Mouse (Mus musculus) intestine, embryonic 14.5 days (tissue): ENCODE measurements at regions not wholly inside any gene's neighbourhood (a gene's known extent, or its start where the extent isn't known, plus 50 kb on each side); places are given as distances from the start of the nearest gene placed in this dataset.

ENCODE experiments used
- ATAC-seq: fragments of 200-750 bp; cut with Nextera tagmentation; replicated peaks from 2 replicates; pipeline ENCODE4 v1.8.0; 2017; ENCODE audit warnings: low read depth, moderate number of reproducible peaks, moderate TSS enrichment, moderate library complexity; ENCODE audit not compliant: low FRiP score, low TSS enrichment
- DNase-seq: peaks from one replicate; pipeline ENCODE4 v3.0.0-alpha.2; 2018; ENCODE audit warnings: low spot score
- H3K27ac ChIP-seq: fragments of 300-500 bp; sonication (generic); 2 replicates; pipeline ENCODE4 v1.5.1; 2014; ENCODE audit warnings: low read depth, mild to moderate bottlenecking, control low read depth
- H3K27me3 ChIP-seq: fragments of 300-500 bp; sonication (generic); replicated peaks from 2 replicates; pipeline ENCODE4 v1.6.1; 2014; ENCODE audit warnings: low read length, control low read depth; ENCODE audit not compliant: control insufficient read depth, insufficient read depth
- H3K36me3 ChIP-seq: fragments of 300-500 bp; sonication (generic); 2 replicates; pipeline ENCODE4 v1.6.1; 2014; ENCODE audit warnings: low read length, control low read depth; ENCODE audit not compliant: control insufficient read depth, insufficient read depth
- H3K4me1 ChIP-seq: fragments of 300-500 bp; sonication (generic); replicated peaks from 2 replicates; pipeline ENCODE4 v1.6.1; 2014; ENCODE audit warnings: low read length, control low read depth, mixed read lengths; ENCODE audit not compliant: control insufficient read depth, insufficient read depth
- H3K4me2 ChIP-seq: fragments of 300-500 bp; sonication (generic); 2 replicates; pipeline ENCODE4 v1.6.1; 2014; ENCODE audit warnings: low read length
- H3K4me3 ChIP-seq: fragments of 300-500 bp; sonication (generic); 2 replicates; pipeline ENCODE4 v1.5.1; 2014; ENCODE audit warnings: low read depth, low read length, control low read depth, mixed read lengths
- H3K9ac ChIP-seq: fragments of 300-500 bp; sonication (generic); 2 replicates; pipeline ENCODE4 v1.6.1; 2014; ENCODE audit warnings: mild to moderate bottlenecking, low read length
- H3K9me3 ChIP-seq: fragments of 300-500 bp; sonication (generic); 2 replicates; pipeline ENCODE4 v1.6.1; 2016; ENCODE audit warnings: low read length, control low read depth; ENCODE audit not compliant: control insufficient read depth
- WGBS: fragments of 180-500 bp; shearing (Covaris S2); extraction: QIAGEN DNeasy Blood & Tissue Kit; methylation state at CpG from one replicate; pipeline ENCODE4 v1.1.7; 2014; 5-methylcytosine and 5-hydroxymethylcytosine counted together

GRCm38 (mm10) chr16:47081896-47082295 lies 583.6 kb upstream of the Nectin3 start:
- no peaks in the 10 kb centered on the region for H3K27me3 ChIP-seq
- H3K4me1 ChIP-seq, result no peaks in the 10 kb centered on the region
- no peaks in the 10 kb centered on the region for H3K9me3 ChIP-seq
- H3K36me3 ChIP-seq, result no peaks in the 10 kb centered on the region
- H3K27ac ChIP-seq, result no peak overlapping the region
- no peak overlapping the region for H3K4me3 ChIP-seq
- H3K9ac ChIP-seq, result no peak overlapping the region
- WGBS, result 90% methylated on average over 4 of the region's 4 CpGs
- DNase-seq, result no peak
- H3K4me2 ChIP-seq, result no peak overlapping the region
- no peak for ATAC-seq

- H3K4me2 ChIP-seq, result no peak overlapping the region
- no peak for DNase-seq
- WGBS, result 41% methylated on average over 2 of the region's 2 CpGs
- no peaks in the 10 kb centered on the region for H3K9me3 ChIP-seq
- H3K9ac ChIP-seq, result no peak overlapping the region
- H3K36me3 ChIP-seq, result no peaks in the 10 kb centered on the region
- no peaks in the 10 kb centered on the region for H3K27me3 ChIP-seq
- no peaks in the 10 kb centered on the region for H3K4me1 ChIP-seq
- no peak overlapping the region for H3K4me3 ChIP-seq
- no peak for ATAC-seq
- no peak overlapping the region for H3K27ac ChIP-seq
Measured at GRCm38 (mm10) chr16:47080330-47080729, 582.0 kb upstream of the Nectin3 start.

- WGBS, result 69% methylated on average over 8 of the region's 8 CpGs
- H3K27ac ChIP-seq, result no peak overlapping the region
- H3K4me1 ChIP-seq, result no peaks in the 10 kb centered on the region
- DNase-seq (no peak), ATAC-seq (no peak)
- no peaks in the 10 kb centered on the region for H3K36me3 ChIP-seq
- H3K9ac ChIP-seq, result no peak overlapping the region
- no peak overlapping the region for H3K4me3 ChIP-seq
- no peak overlapping the region for H3K4me2 ChIP-seq
- H3K9me3 ChIP-seq, result no peaks in the 10 kb centered on the region
- no peaks in the 10 kb centered on the region for H3K27me3 ChIP-seq
Measured at GRCm38 (mm10) chr16:47059293-47059963, 561.1 kb upstream of the Nectin3 start.

- no peak for ATAC-seq
- Histone ChIP-seq H3K27ac (no peak overlapping the region), H3K4me3 (no peak overlapping the region), H3K27me3 (no peaks in the 10 kb centered on the region), H3K9me3 (no peaks in the 10 kb centered on the region), H3K36me3 (no peaks in the 10 kb centered on the region), H3K4me2 (no peak overlapping the region), H3K4me1 (no peaks in the 10 kb centered on the region), H3K9ac (no peak overlapping the region)
- WGBS, result 53% methylated on average over 5 of the region's 5 CpGs
- DNase-seq, result no peak
Measured at GRCm38 (mm10) chr16:47058811-47059210, 560.5 kb upstream of the Nectin3 start.

DNA sequence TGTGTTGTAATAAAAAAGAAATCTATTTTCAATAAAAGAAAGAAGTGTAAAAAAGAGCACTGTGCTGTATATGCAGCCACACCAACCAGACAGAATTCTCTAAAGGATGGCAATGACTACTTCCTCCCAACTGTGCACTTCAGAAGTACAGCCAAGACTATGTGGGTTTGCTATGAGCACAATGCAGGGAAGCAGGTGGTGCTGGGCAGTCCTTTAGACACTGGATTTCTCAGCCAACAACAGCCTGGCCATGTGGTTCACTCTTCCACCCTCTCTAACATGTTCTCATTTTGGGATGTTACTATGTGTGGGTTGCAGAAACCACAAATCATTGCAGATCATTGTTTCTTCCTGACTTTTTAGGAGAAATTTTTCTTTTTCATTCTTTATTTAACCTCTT lies 527.6 kb upstream of the Nectin3 start:
- no peaks in the 10 kb centered on the region for H3K4me1 ChIP-seq
- DNase-seq, result no peak
- no peaks in the 10 kb centered on the region for H3K36me3 ChIP-seq
- no peak overlapping the region for H3K27ac ChIP-seq
- no peak overlapping the region for H3K4me2 ChIP-seq
- H3K27me3 ChIP-seq, result no peaks in the 10 kb centered on the region
- no peaks in the 10 kb centered on the region for H3K9me3 ChIP-seq
- H3K9ac ChIP-seq, result no peak overlapping the region
- no peak overlapping the region for H3K4me3 ChIP-seq
- no peak for ATAC-seq

DNA sequence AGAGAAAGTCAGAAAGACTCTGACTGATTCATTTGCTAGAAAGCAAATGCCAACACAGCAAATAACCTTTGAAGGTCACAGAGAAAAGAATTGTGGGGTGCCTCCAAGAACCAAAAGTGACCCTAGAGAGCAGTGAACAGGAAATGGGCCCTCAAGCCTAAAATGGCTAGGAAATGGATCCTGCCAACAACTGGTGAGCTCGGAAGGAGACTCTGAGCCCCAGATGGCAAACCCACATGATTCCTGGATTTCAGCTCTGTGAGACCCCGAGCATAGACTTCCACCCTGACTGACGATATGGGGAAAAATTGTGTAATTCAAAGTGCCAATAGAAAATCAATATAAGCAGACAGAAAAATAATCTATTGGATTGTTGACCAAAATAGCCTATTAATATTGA lies 519.2 kb upstream of the Nectin3 start:
- ATAC-seq, result no peak
- H3K36me3 ChIP-seq, result no peaks in the 10 kb centered on the region

DNA sequence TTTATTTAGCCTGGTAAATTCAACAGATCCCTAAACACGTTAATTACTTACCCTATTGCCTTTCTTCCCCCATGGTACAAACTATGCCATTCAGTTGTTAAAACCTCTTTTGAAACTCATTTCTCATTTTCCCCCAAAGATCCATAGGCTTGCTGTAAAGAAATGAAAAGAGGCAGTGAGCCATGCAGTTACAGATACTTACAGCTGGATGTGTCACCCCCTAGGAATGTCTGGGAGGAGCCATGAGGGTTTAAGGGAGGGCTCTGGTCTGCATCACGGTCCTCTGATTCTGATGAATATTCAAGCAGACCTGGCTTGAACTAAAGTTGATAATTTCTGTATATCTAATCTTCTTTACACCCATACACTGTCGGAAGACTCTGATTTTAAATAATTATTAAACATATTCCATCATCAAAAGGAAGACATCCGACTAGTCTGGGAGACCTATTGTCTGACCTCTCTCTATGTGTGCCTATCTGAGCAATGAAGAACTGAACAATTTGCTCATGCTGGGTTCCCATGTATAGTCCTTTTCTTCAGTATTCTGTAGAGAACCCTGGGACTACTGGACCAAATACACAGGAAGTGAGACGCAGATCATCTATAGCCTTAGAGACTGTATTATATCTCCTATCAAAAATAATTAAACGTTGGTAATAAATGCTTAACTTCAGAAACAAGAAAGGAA lies 484.7 kb upstream of the Nectin3 start:
- Histone ChIP-seq H3K36me3 (no peaks in the 10 kb centered on the region), H3K4me3 (no peak overlapping the region), H3K27me3 (no peaks in the 10 kb centered on the region), H3K4me1 (no peaks in the 10 kb centered on the region), H3K9ac (no peak overlapping the region), H3K4me2 (no peak overlapping the region), H3K9me3 (no peaks in the 10 kb centered on the region), H3K27ac (no peak overlapping the region)
- no peak for DNase-seq
- ATAC-seq, result no peak
- 67% methylated on average over 6 of the region's 6 CpGs for WGBS

More for the DNA sequence above, 519.2 kb upstream of the Nectin3 start:
- H3K27ac ChIP-seq, result no peak overlapping the region
- WGBS, result 77% methylated on average over 3 of the region's 3 CpGs
- no peaks in the 10 kb centered on the region for H3K4me1 ChIP-seq
- no peaks in the 10 kb centered on the region for H3K27me3 ChIP-seq
- no peak overlapping the region for H3K4me3 ChIP-seq
- no peak for DNase-seq
- H3K4me2 ChIP-seq, result no peak overlapping the region
- no peaks in the 10 kb centered on the region for H3K9me3 ChIP-seq
- no peak overlapping the region for H3K9ac ChIP-seq

GRCm38 (mm10) chr16:46982272-46982909 lies 484.1 kb upstream of the Nectin3 start:
- Histone ChIP-seq H3K36me3 (no peaks in the 10 kb centered on the region), H3K27me3 (no peaks in the 10 kb centered on the region), H3K9me3 (no peaks in the 10 kb centered on the region), H3K9ac (no peak overlapping the region), H3K27ac (no peak overlapping the region), H3K4me3 (no peak overlapping the region), H3K4me1 (no peaks in the 10 kb centered on the region), H3K4me2 (no peak overlapping the region)
- 76% methylated on average over 5 of the region's 5 CpGs for WGBS
- DNase-seq (no peak), ATAC-seq (no peak)
